Mouse (Mus musculus): Measurements from ENCODE around the gene Rln3.

DNA sequence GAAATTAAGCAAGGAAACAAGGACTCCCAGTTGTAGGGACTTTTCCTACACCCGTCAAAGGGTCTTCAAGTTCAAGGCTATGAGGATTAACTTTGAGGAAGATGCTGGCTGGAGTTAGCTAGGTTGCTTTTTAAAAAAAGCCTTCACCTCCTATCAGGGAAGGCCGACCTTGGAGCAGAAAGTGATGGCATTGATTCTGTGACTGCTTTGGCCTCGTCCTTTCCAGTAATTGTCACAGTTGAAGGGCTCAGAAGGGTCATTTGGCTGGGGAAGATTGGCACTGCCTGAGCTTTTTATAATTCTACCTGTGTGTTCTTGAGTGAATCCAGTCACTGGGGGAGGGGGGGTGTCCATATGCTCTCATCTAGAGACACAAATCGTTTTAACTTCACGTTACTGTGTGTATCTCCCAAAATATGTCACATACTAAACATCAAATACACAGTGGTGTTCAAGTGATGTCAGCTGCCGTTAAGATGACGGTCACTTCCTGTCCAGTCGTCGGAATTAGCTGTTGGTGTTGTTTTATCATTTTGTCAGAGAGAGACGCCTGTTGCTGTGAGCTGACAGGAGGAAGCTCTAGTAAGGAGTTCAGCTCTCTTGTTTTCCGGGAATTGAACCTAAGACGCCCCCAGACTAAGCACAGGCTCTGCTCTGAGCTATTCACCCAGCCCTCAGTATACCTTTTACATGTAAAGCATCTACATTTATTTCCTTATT lies 23.7 kb upstream of the Rln3 start:
- no peak for TF ChIP-seq CTCF (IDR thresholded peaks at IDR 0.05; ENCODE audit: control insufficient read depth, insufficient read depth, insufficient read length)
- TF ChIP-seq CEBPB (IDR thresholded peaks at IDR 0.05; ENCODE audit: low read depth) = no peak
- TF ChIP-seq FOSL1 (IDR thresholded peaks at IDR 0.05; ENCODE audit: insufficient read depth, low read length, poor library complexity, severe bottlenecking) = no peak
- TF ChIP-seq MYOG (IDR thresholded peaks at IDR 0.05; ENCODE audit: control insufficient read depth, extremely low read depth, insufficient read length) = no peak
- no peak for TF ChIP-seq MAX (IDR thresholded peaks at IDR 0.05)

Measured in C2C12 (cell line).